Mouse (Mus musculus) bone marrow, adult 2 months (tissue): ENCODE data around the gene Chst11.

Experiments
- CTCF ChIP-seq: fragments of 200-500 bp; IDR thresholded peaks from 2 replicates; pipeline ENCODE4 v1.5.1; 2011; ENCODE audit warnings: low read length, control low read depth; ENCODE audit not compliant: control insufficient read depth, insufficient read depth
- POLR2A ChIP-seq: fragments of 200-500 bp; IDR thresholded peaks from 2 replicates; pipeline ENCODE4 v1.6.1; 2011; ENCODE audit warnings: low read depth, mild to moderate bottlenecking, control low read depth, low read length, borderline replicate concordance; ENCODE audit not compliant: control insufficient read depth

DNA sequence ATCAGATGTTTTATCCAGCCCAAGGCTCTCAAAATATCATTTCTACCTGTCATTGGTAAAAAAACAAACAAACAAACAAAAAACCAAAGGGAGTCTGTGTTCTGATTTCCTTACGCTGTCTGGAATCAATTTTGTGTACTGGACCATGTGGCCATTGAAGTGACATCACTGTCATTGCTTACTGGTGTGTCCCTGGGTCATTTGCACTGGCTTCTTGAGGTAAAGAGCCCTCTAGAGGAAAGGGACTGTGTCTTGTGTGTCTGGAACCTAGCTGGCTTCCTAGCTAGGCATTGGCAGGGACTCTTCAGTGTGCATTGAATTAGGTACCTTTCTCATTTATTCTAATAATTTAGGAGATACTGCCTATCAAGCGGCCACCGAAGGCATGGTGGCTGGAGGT, 114.4 kb downstream of the Chst11 start:
- TF ChIP-seq POLR2A (no peak), CTCF (0 out of 2 replicates have a peak, but pooled peaks have one; percentile 10)
